Mouse (Mus musculus): ENCODE results near the gene Gm49396. TPM values are rescaled to one million over a fixed set of nuclear protein-coding genes. Genes with fewer than 3 reads are reported as not detected.

The Gm49396 gene
- polyA plus RNA-seq, 1 experiment from 2014 or later: 12.3 TPM

GRCm38 (mm10) chr7:30610043-30610442 is 46.9 kb downstream of the Gm49396 start:
- H3K4me3 ChIP-seq: 0 out of 2 replicates have a peak overlapping the region, but pooled peaks have one; percentile 0
- peaks cover 9% of the 10 kb centered on the region; the same call in 1 of the 2 replicates for H3K27me3 ChIP-seq (ENCODE audit: insufficient read depth, poor library complexity, severe bottlenecking)
- H3K36me3 ChIP-seq: peaks cover 2% of the 10 kb centered on the region; the same call in 1 of the 2 replicates
- 0 out of 2 replicates have a peak overlapping the region, but pooled peaks have one; percentile 26 for H3K27ac ChIP-seq
- DNase-seq (ENCODE audit: low spot score): no peak
- no peaks in the 10 kb centered on the region for H3K9me3 ChIP-seq
- peaks cover 17% of the 10 kb centered on the region for H3K4me1 ChIP-seq
- 37% methylated on average over 7 of the region's 7 CpGs for WGBS

- Histone ChIP-seq H3K4me3 (no peak within 1 kb of the TSS), H3K27ac (no peak within 1 kb of the TSS), H3K4me1 (peaks cover 17% of the 10 kb centered on the region), H3K36me3 (peaks cover 27% of the 10 kb centered on the region), H3K9me3 (no peaks in the 10 kb centered on the region), H3K27me3 (ENCODE audit: insufficient read depth, poor library complexity, severe bottlenecking) (peaks cover 3% of the 10 kb centered on the region; the same call in 1 of the 2 replicates)
- 84% methylated on average over 8 of the region's 8 CpGs for WGBS
- no peak for DNase-seq (ENCODE audit: low spot score)
Measured at GRCm38 (mm10) chr7:30612654-30613402, 49.7 kb downstream of the Gm49396 start, which contains the start of gene Upk1a. Gene Upk1a (minus strand): TSS chr7:30612847.

- Histone ChIP-seq H3K27ac (no peak overlapping the region), H3K27me3 (ENCODE audit: insufficient read depth, poor library complexity, severe bottlenecking) (peaks cover 1% of the 10 kb centered on the region; the same call in 1 of the 2 replicates), H3K9me3 (no peaks in the 10 kb centered on the region), H3K36me3 (peaks cover 35% of the 10 kb centered on the region), H3K4me1 (peaks cover 17% of the 10 kb centered on the region), H3K4me3 (no peak overlapping the region)
- no peak for DNase-seq (ENCODE audit: low spot score)
- 22% methylated on average over 14 of the region's 14 CpGs for WGBS
Measured at GRCm38 (mm10) chr7:30613529-30614112, 50.5 kb downstream of the Gm49396 start.

- H3K9me3 ChIP-seq: no peaks in the 10 kb centered on the region
- no peak overlapping the region for H3K4me3 ChIP-seq
- no peak for DNase-seq (ENCODE audit: low spot score)
- H3K27me3 ChIP-seq (ENCODE audit: insufficient read depth, poor library complexity, severe bottlenecking): no peaks in the 10 kb centered on the region
- peaks cover 43% of the 10 kb centered on the region for H3K36me3 ChIP-seq
- 71% methylated on average over 2 of the region's 2 CpGs for WGBS
- H3K27ac ChIP-seq: no peak overlapping the region
- H3K4me1 ChIP-seq: peaks cover 16% of the 10 kb centered on the region
Measured at GRCm38 (mm10) chr7:30614454-30614853, 51.3 kb downstream of the Gm49396 start.

GRCm38 (mm10) chr7:30615049-30615760 is 52.1 kb downstream of the Gm49396 start:
- H3K36me3 ChIP-seq: peaks cover 49% of the 10 kb centered on the region
- WGBS: 52% methylated on average over 5 of the region's 5 CpGs
- H3K4me1 ChIP-seq: peaks cover 9% of the 10 kb centered on the region; the same call in 1 of the 2 replicates

More at GRCm38 (mm10) chr7:30615049-30615760, 52.1 kb downstream of the Gm49396 start:
- no peak overlapping the region for H3K27ac ChIP-seq
- H3K9me3 ChIP-seq: no peaks in the 10 kb centered on the region
- DNase-seq (ENCODE audit: low spot score): no peak
- H3K27me3 ChIP-seq (ENCODE audit: insufficient read depth, poor library complexity, severe bottlenecking): no peaks in the 10 kb centered on the region
- H3K4me3 ChIP-seq: no peak overlapping the region

Small RNAs within 50 kb of the gene (microRNA-seq; reads per million reads assigned to microRNA genes)
- gene Gm38670 (1.8 reads per million), gene Mir3569 (not detected)

Other genes with a start within 250 kb of the Gm49396 start
- 26.8 and 43.1 TPM in 2 replicates for gene Syne4, start 248.5 kb upstream of the Gm49396 start, polyA plus RNA-seq (2016; fragmentation: Nextera tagmentation; extraction: Ambion mirVana)
- 2.5 and 3.2 TPM in 2 replicates for gene E130208F15Rik, start 241.6 kb upstream of the Gm49396 start, polyA plus RNA-seq (2016; fragmentation: Nextera tagmentation; extraction: Ambion mirVana)
- gene Sdhaf1, start 239.4 kb upstream of the Gm49396 start, polyA plus RNA-seq (2016; fragmentation: Nextera tagmentation; extraction: Ambion mirVana): 15.1 and 16.4 TPM in 2 replicates
- 1.3 and 2.0 TPM in 2 replicates for gene Lrfn3, start 200.6 kb upstream of the Gm49396 start, polyA plus RNA-seq (2016; fragmentation: Nextera tagmentation; extraction: Ambion mirVana)
- gene Tyrobp, start 149.6 kb upstream of the Gm49396 start, polyA plus RNA-seq (2016; fragmentation: Nextera tagmentation; extraction: Ambion mirVana): 2.2 and 9.0 TPM in 2 replicates
- 0.35 TPM in 1 of 2 replicates, not detected in the other for gene Hcst, start 143.5 kb upstream of the Gm49396 start, polyA plus RNA-seq (2016; fragmentation: Nextera tagmentation; extraction: Ambion mirVana)
- 1.5 and 1.6 TPM in 2 replicates for gene Nfkbid, start 141.6 kb upstream of the Gm49396 start, polyA plus RNA-seq (2016; fragmentation: Nextera tagmentation; extraction: Ambion mirVana)
- 44.3 and 50.4 TPM in 2 replicates for gene Aplp1, start 117.8 kb upstream of the Gm49396 start, polyA plus RNA-seq (2016; fragmentation: Nextera tagmentation; extraction: Ambion mirVana)
- gene Kirrel2, start 105.7 kb upstream of the Gm49396 start, polyA plus RNA-seq (2016; fragmentation: Nextera tagmentation; extraction: Ambion mirVana): 3.3 and 5.2 TPM in 2 replicates
- 0.55 and 0.79 TPM in 2 replicates for gene Nphs1, start 105.0 kb upstream of the Gm49396 start, polyA plus RNA-seq (2016; fragmentation: Nextera tagmentation; extraction: Ambion mirVana)
- gene Prodh2, start 69.7 kb upstream of the Gm49396 start, polyA plus RNA-seq (2016; fragmentation: Nextera tagmentation; extraction: Ambion mirVana): 0.30 and 3.0 TPM in 2 replicates
- 8.5 and 9.0 TPM in 2 replicates for gene Arhgap33, start 28.3 kb upstream of the Gm49396 start, polyA plus RNA-seq (2016; fragmentation: Nextera tagmentation; extraction: Ambion mirVana)
- 4.2 and 8.3 TPM in 2 replicates for gene Hspb6, start 11.2 kb upstream of the Gm49396 start, polyA plus RNA-seq (2016; fragmentation: Nextera tagmentation; extraction: Ambion mirVana)
- 8.8 and 13.0 TPM in 2 replicates for gene Proser3, start 11.0 kb upstream of the Gm49396 start, polyA plus RNA-seq (2016; fragmentation: Nextera tagmentation; extraction: Ambion mirVana)
- gene Lin37, start 3.5 kb upstream of the Gm49396 start, polyA plus RNA-seq (2016; fragmentation: Nextera tagmentation; extraction: Ambion mirVana): 31.5 and 35.6 TPM in 2 replicates
- 87.8 and 90.4 TPM in 2 replicates for gene U2af1l4, start within 50 bp of the Gm49396 start, polyA plus RNA-seq (2016; fragmentation: Nextera tagmentation; extraction: Ambion mirVana)
- gene Psenen, start 283 bp downstream of the Gm49396 start, polyA plus RNA-seq (2016; fragmentation: Nextera tagmentation; extraction: Ambion mirVana): 112 and 124 TPM in 2 replicates
- 2.6 and 4.1 TPM in 2 replicates for gene Igflr1, start 2.1 kb downstream of the Gm49396 start, polyA plus RNA-seq (2016; fragmentation: Nextera tagmentation; extraction: Ambion mirVana)
- 5.6 and 8.3 TPM in 2 replicates for gene Kmt2b, start 25.4 kb downstream of the Gm49396 start, polyA plus RNA-seq (2016; fragmentation: Nextera tagmentation; extraction: Ambion mirVana)
- 0.19 and 0.27 TPM in 2 replicates for gene Zbtb32, start 35.6 kb downstream of the Gm49396 start, polyA plus RNA-seq (2016; fragmentation: Nextera tagmentation; extraction: Ambion mirVana)
- gene Upk1a, start 49.5 kb downstream of the Gm49396 start, polyA plus RNA-seq (2016; fragmentation: Nextera tagmentation; extraction: Ambion mirVana): 1.8 and 2.7 TPM in 2 replicates
- gene Cox6b1, start 62.8 kb downstream of the Gm49396 start, polyA plus RNA-seq (2016; fragmentation: Nextera tagmentation; extraction: Ambion mirVana): 1,107 and 1,574 TPM in 2 replicates
- gene Etv2, start 72.5 kb downstream of the Gm49396 start, polyA plus RNA-seq (2016; fragmentation: Nextera tagmentation; extraction: Ambion mirVana): 5.5 and 5.9 TPM in 2 replicates
- gene Rbm42, start 87.0 kb downstream of the Gm49396 start, polyA plus RNA-seq (2016; fragmentation: Nextera tagmentation; extraction: Ambion mirVana): 111 and 130 TPM in 2 replicates
- gene Haus5, start 101.7 kb downstream of the Gm49396 start, polyA plus RNA-seq (2016; fragmentation: Nextera tagmentation; extraction: Ambion mirVana): 51.3 and 59.8 TPM in 2 replicates
- not detected in 2 replicates for gene Pmis2, start 108.3 kb downstream of the Gm49396 start, polyA plus RNA-seq (2016; fragmentation: Nextera tagmentation; extraction: Ambion mirVana)
- gene 2200002J24Rik, start 135.6 kb downstream of the Gm49396 start, polyA plus RNA-seq (2016; fragmentation: Nextera tagmentation; extraction: Ambion mirVana): 0.48 and 1.1 TPM in 2 replicates
- gene Atp4a, start 148.9 kb downstream of the Gm49396 start, polyA plus RNA-seq (2016; fragmentation: Nextera tagmentation; extraction: Ambion mirVana): 1.1 and 1.5 TPM in 2 replicates
- gene Tmem147, start 166.2 kb downstream of the Gm49396 start, polyA plus RNA-seq (2016; fragmentation: Nextera tagmentation; extraction: Ambion mirVana): 183 and 189 TPM in 2 replicates
- 0.23 and 0.48 TPM in 2 replicates for gene Gapdhs, start 180.3 kb downstream of the Gm49396 start, polyA plus RNA-seq (2016; fragmentation: Nextera tagmentation; extraction: Ambion mirVana)
- 0.84 and 1.1 TPM in 2 replicates for gene Sbsn, start 188.1 kb downstream of the Gm49396 start, polyA plus RNA-seq (2016; fragmentation: Nextera tagmentation; extraction: Ambion mirVana)
- gene Dmkn, start 200.4 kb downstream of the Gm49396 start, polyA plus RNA-seq (2016; fragmentation: Nextera tagmentation; extraction: Ambion mirVana): 0.39 and 0.81 TPM in 2 replicates
- not detected in 2 replicates for gene Krtdap, start 224.6 kb downstream of the Gm49396 start, polyA plus RNA-seq (2016; fragmentation: Nextera tagmentation; extraction: Ambion mirVana)

Measured in heart, embryonic 10.5 days (tissue).